Mouse (Mus musculus) adrenal gland, postnatal 14 days (tissue): ENCODE data around the gene Etfbkmt. TPM values are rescaled to one million over a fixed set of nuclear protein-coding genes. Genes with fewer than 3 reads are reported as not detected.
"Not testable (repeated sequence)": the region's sequence is repeated elsewhere in the genome, so short reads cannot be mapped to it uniquely, and the experiment has no call there.

Experiments used
- DNase-seq: peaks from one replicate; pipeline ENCODE4 v3.0.0; 2021; ENCODE audit warnings: mixed read lengths
- long read RNA-seq, 2 experiments: library from polyadenylated mRNA; stranded (forward); transcript quantifications; one replicate each; pipeline ENCODE4 v2.0.0; 2021
- total RNA-seq: library from RNA; stranded (reverse); gene quantifications from 2 replicates; pipeline ENCODE4 v1.2.3, GENCODE M21; 2021

Etfbkmt gene
- 32.2 and 55.5 TPM in 2 replicates for total RNA-seq
- long read RNA-seq, experiment 1, transcript Etfbkmt-206 (5 exons, 848 nt): major isoform, 8 of 17 reads
- long read RNA-seq, experiment 1, partial matches to known transcripts: 2 of 17 reads
- long read RNA-seq, experiment 1, other reads (novel, unspliced or antisense): 4 of 17 reads
- long read RNA-seq, experiment 2, transcript Etfbkmt-206 (5 exons, 848 nt): major isoform, 5 of 13 reads
- long read RNA-seq, experiment 2, partial matches to known transcripts: 0 of 13 reads
- long read RNA-seq, experiment 2, other reads (novel, unspliced or antisense): 3 of 13 reads

- no peak for DNase-seq
Observed at GRCm38 (mm10) chr6:149139471-149139870, at the start of gene Etfbkmt. TSS of gene Etfbkmt (plus strand) at chr6:149139849.

- no peak for DNase-seq
Observed at GRCm38 (mm10) chr6:149092406-149092805, 47.2 kb upstream of the Etfbkmt start.

GRCm38 (mm10) chr6:149093465-149093864 lies 46.2 kb upstream of the Etfbkmt start:
- DNase-seq: peak; percentile 26

- DNase-seq: no peak
Observed at GRCm38 (mm10) chr6:149094555-149094954, 45.1 kb upstream of the Etfbkmt start.

GRCm38 (mm10) chr6:149095389-149095788 lies 44.3 kb upstream of the Etfbkmt start:
- DNase-seq: peak; percentile 11

- DNase-seq: no peak
Observed at GRCm38 (mm10) chr6:149096233-149096632, 43.4 kb upstream of the Etfbkmt start.

GRCm38 (mm10) chr6:149097276-149097675 lies 42.4 kb upstream of the Etfbkmt start:
- no peak for DNase-seq

GRCm38 (mm10) chr6:149098993-149099392 lies 40.7 kb upstream of the Etfbkmt start:
- no peak for DNase-seq

- peak; percentile 69 for DNase-seq
Observed at GRCm38 (mm10) chr6:149100174-149101075, 39.2 kb upstream of the Etfbkmt start.

- peak; percentile 92 for DNase-seq
Observed at GRCm38 (mm10) chr6:149101076-149101942, 38.3 kb upstream of the Etfbkmt start, which contains the start of gene Dennd5b. TSS of gene Dennd5b (minus strand) at chr6:149101680.

GRCm38 (mm10) chr6:149101943-149102243 lies 37.8 kb upstream of the Etfbkmt start:
- DNase-seq: no peak

GRCm38 (mm10) chr6:149103451-149103850 lies 36.2 kb upstream of the Etfbkmt start:
- no peak for DNase-seq

GRCm38 (mm10) chr6:149107615-149108014 lies 32.0 kb upstream of the Etfbkmt start:
- no peak for DNase-seq

- no peak for DNase-seq
Observed at GRCm38 (mm10) chr6:149108909-149109308, 30.7 kb upstream of the Etfbkmt start.

- DNase-seq: no peak
Observed at GRCm38 (mm10) chr6:149116992-149117391, 22.7 kb upstream of the Etfbkmt start.

GRCm38 (mm10) chr6:149118935-149119334 lies 20.7 kb upstream of the Etfbkmt start:
- peak; percentile 59 for DNase-seq

GRCm38 (mm10) chr6:149119853-149120252 lies 19.8 kb upstream of the Etfbkmt start:
- peak; percentile 73 for DNase-seq

GRCm38 (mm10) chr6:149123042-149123441 lies 16.6 kb upstream of the Etfbkmt start:
- no peak for DNase-seq

GRCm38 (mm10) chr6:149126675-149127074 lies 13.0 kb upstream of the Etfbkmt start:
- peak; percentile 65 for DNase-seq

- not testable (repeated sequence) for DNase-seq
Observed at GRCm38 (mm10) chr6:149129870-149130269, 9.8 kb upstream of the Etfbkmt start, which contains the start of gene Gm10203. TSS of gene Gm10203 (plus strand) at chr6:149130170.

- no peak for DNase-seq
Observed at GRCm38 (mm10) chr6:149131111-149131510, 8.5 kb upstream of the Etfbkmt start.
